Mouse (Mus musculus) Patski (cell line): ENCODE results near the gene Galnt6. TPM values are rescaled to one million over a fixed set of nuclear protein-coding genes. Genes with fewer than 3 reads are reported as not detected.
"Not testable (repeated sequence)": the region's sequence is repeated elsewhere in the genome, so short reads cannot be mapped to it uniquely, and the experiment has no call there.

Experiments
- ATAC-seq: fragments of 100-300 bp; one replicate; pipeline ENCODE4 v1.8.0; 2021
- CTCF ChIA-PET: fragments of 350-600 bp; sonication (Branson Sonifier 250); formaldehyde crosslinking; loops from one replicate; lab custom pipeline; 2022; ENCODE audit warnings: inconsistent platforms; lab: Charles Lee
- POLR2A ChIA-PET: fragments of 350-600 bp; sonication (Branson Sonifier 250); formaldehyde crosslinking; loops from one replicate; lab custom pipeline; 2022; ENCODE audit warnings: antibody characterized with exemption, inconsistent platforms; lab: Charles Lee
- DNase-seq: peaks from one replicate; pipeline ENCODE4 v3.0.0-alpha.2; 2011; ENCODE audit warnings: low read depth, low spot score
- H3K27me3 ChIP-seq: fragments of 371-371 bp; one replicate; pipeline ENCODE4 v1.5.1; 2021
- CTCF ChIP-seq: fragments of 100-300 bp; IDR thresholded peaks from one replicate; pipeline ENCODE4 v1.5.1; 2021
- in situ Hi-C: fragments of 300-500 bp; cut with MboI; formaldehyde crosslinking; loops from 3 replicates; pipeline ENCODE4 v1.11.1; 2018; ENCODE audit warnings: low pct_unique_long_range_greater_than_20kb, mixed read lengths
- polyA plus RNA-seq: library from polyadenylated mRNA; unstranded; gene quantifications from one replicate; pipeline ENCODE4 v1.2.3, GENCODE M21; 2021

The Galnt6 gene
- polyA plus RNA-seq = 0.03 TPM

- CTCF ChIA-PET = no interaction called here
- H3K27me3 ChIP-seq = peaks cover 6% of the 10 kb centered on the region
- TF ChIP-seq CTCF = no peak
- DNase-seq (no peak), ATAC-seq (no peak)
- POLR2A ChIA-PET = no interaction called here
- in situ Hi-C loops = no loop called here
Measured at GRCm38 (mm10) chr15:100729281-100729985, at the start of gene Galnt6. Galnt6 (minus strand) TSS chr15:100729376.

- no peaks in the 10 kb centered on the region for H3K27me3 ChIP-seq
- DNase-seq (no peak), ATAC-seq (peak; percentile 58)
- POLR2A ChIA-PET = interaction anchor here (1.1 to 1.9 kb wide), 2 partner anchors 13 to 15 kb away, joined by 3 to 5 read pairs; no protein-coding TSS in a partner anchor
- CTCF ChIA-PET = interaction anchor here (1.7 to 4.9 kb wide), 2 partner anchors 12 to 18 kb away, joined by 6 to 30 read pairs; partner anchors contain the start of gene Slc4a8
- in situ Hi-C loops = no loop called here
- TF ChIP-seq CTCF = no peak
Measured at GRCm38 (mm10) chr15:100777020-100778016, 48.1 kb upstream of the Galnt6 start.

- CTCF ChIA-PET = interaction anchor here (1.0 to 4.9 kb wide), 3 partner anchors 12 to 17 kb away, joined by 3 to 30 read pairs (median 6); partner anchors contain the start of gene Slc4a8
- in situ Hi-C loops = no loop called here
- DNase-seq (no peak), ATAC-seq (no peak)
- POLR2A ChIA-PET = interaction anchor here (1.1 to 1.9 kb wide), 2 partner anchors 12 to 14 kb away, joined by 3 to 5 read pairs; no protein-coding TSS in a partner anchor
- H3K27me3 ChIP-seq = no peaks in the 10 kb centered on the region
- TF ChIP-seq CTCF = no peak
Measured at GRCm38 (mm10) chr15:100776424-100776823, 47.2 kb upstream of the Galnt6 start.

GRCm38 (mm10) chr15:100775189-100776166, 46.3 kb upstream of the Galnt6 start:
- no peaks in the 10 kb centered on the region for H3K27me3 ChIP-seq
- DNase-seq (no peak), ATAC-seq (no peak)
- in situ Hi-C loops = no loop called here
- TF ChIP-seq CTCF = no peak
- ChIA-PET CTCF (interaction anchor here (0.7 to 4.9 kb wide), 5 partner anchors 12 to 21 kb away, joined by 3 to 30 read pairs (median 3); partner anchors contain the start of gene Slc4a8), POLR2A (interaction anchor here (1.9 kb wide), 1 partner anchor 13 kb away, joined by 5 read pairs; no protein-coding TSS in a partner anchor)

- CTCF ChIA-PET = interaction anchor here (4.9 kb wide), 1 partner anchor 15 kb away, joined by 30 read pairs; the partner anchor contains the start of gene Slc4a8
- POLR2A ChIA-PET, DNase-seq, H3K27me3 ChIP-seq, in situ Hi-C loops, ATAC-seq: not testable (repeated sequence)
Measured at GRCm38 (mm10) chr15:100773859-100774258, 44.7 kb upstream of the Galnt6 start.

- in situ Hi-C loops = no loop called here
- ATAC-seq = no peak
Measured at GRCm38 (mm10) chr15:100772685-100773084, 43.5 kb upstream of the Galnt6 start.

GRCm38 (mm10) chr15:100770338-100770737, 41.2 kb upstream of the Galnt6 start:
- TF ChIP-seq CTCF = no peak
- ChIA-PET CTCF (no interaction called here), POLR2A (interaction anchor here (1.1 kb wide), 1 partner anchor 11 kb away, joined by 3 read pairs; no protein-coding TSS in a partner anchor)
- no peaks in the 10 kb centered on the region for H3K27me3 ChIP-seq
- in situ Hi-C loops = no loop called here
- no peak for DNase-seq
- no peak for ATAC-seq

More at GRCm38 (mm10) chr15:100772685-100773084, 43.5 kb upstream of the Galnt6 start:
- H3K27me3 ChIP-seq = no peaks in the 10 kb centered on the region
- no peak for TF ChIP-seq CTCF
- CTCF ChIA-PET = no interaction called here
- DNase-seq = no peak
- POLR2A ChIA-PET = no interaction called here

- in situ Hi-C loops, POLR2A ChIA-PET, H3K27me3 ChIP-seq, DNase-seq, CTCF ChIA-PET, ATAC-seq: not testable (repeated sequence)
Measured at GRCm38 (mm10) chr15:100769023-100769422, 39.8 kb upstream of the Galnt6 start.

- DNase-seq (no peak), ATAC-seq (no peak)
- no peak for TF ChIP-seq CTCF
- POLR2A ChIA-PET = no interaction called here
- CTCF ChIA-PET = no interaction called here
- no peaks in the 10 kb centered on the region for H3K27me3 ChIP-seq
- in situ Hi-C loops = no loop called here
Measured at GRCm38 (mm10) chr15:100767851-100768250, 38.7 kb upstream of the Galnt6 start.
